Mouse (Mus musculus) midbrain, postnatal 0 days (tissue): ENCODE measurements at regions not wholly inside any gene's neighbourhood (a gene's known extent, or its start where the extent isn't known, plus 50 kb on each side); places are given as distances from the start of the nearest gene placed in this dataset.

Experiments
- ATAC-seq: fragments of 200-750 bp; cut with Nextera tagmentation; 2 replicates; pipeline ENCODE4 v1.8.0; 2017; ENCODE audit warnings: moderate number of reproducible peaks, mild to moderate bottlenecking, moderate TSS enrichment, moderate library complexity; ENCODE audit not compliant: low FRiP score
- DNase-seq: peaks from one replicate; pipeline ENCODE4 v3.0.0-alpha.2; 2015; ENCODE audit warnings: low spot score
- H3K27ac ChIP-seq: fragments of 300-500 bp; sonication (generic); 2 replicates; pipeline ENCODE4 v1.5.1; 2014; ENCODE audit warnings: low read depth, mild to moderate bottlenecking, low read length, mixed read lengths
- H3K27me3 ChIP-seq: fragments of 300-500 bp; sonication (generic); 2 replicates; pipeline ENCODE4 v1.6.1; 2014; ENCODE audit warnings: low read length, control low read depth, mixed read lengths; ENCODE audit not compliant: insufficient read depth
- H3K36me3 ChIP-seq: fragments of 300-500 bp; sonication (generic); 2 replicates; pipeline ENCODE4 v1.6.1; 2014; ENCODE audit warnings: low read length, control low read depth, mixed read lengths; ENCODE audit not compliant: insufficient read depth
- H3K4me1 ChIP-seq: fragments of 300-500 bp; sonication (generic); 2 replicates; pipeline ENCODE4 v1.6.1; 2014; ENCODE audit warnings: mild to moderate bottlenecking, control low read depth, antibody characterized with exemption, low read length, mixed read lengths; ENCODE audit not compliant: insufficient read depth
- H3K4me2 ChIP-seq: fragments of 300-500 bp; sonication (generic); 2 replicates; pipeline ENCODE4 v1.6.1; 2014; ENCODE audit warnings: low read depth, mild to moderate bottlenecking, low read length, mixed read lengths; ENCODE audit not compliant: poor library complexity, severe bottlenecking
- H3K4me3 ChIP-seq: fragments of 300-500 bp; sonication (generic); 2 replicates; pipeline ENCODE4 v1.5.1; 2014; ENCODE audit warnings: low read depth, mild to moderate bottlenecking, low read length, moderate library complexity
- H3K9ac ChIP-seq: fragments of 300-500 bp; sonication (generic); replicated peaks from 2 replicates; pipeline ENCODE4 v1.6.1; 2014; ENCODE audit warnings: mild to moderate bottlenecking, low read length, moderate library complexity, mixed read lengths; ENCODE audit not compliant: poor library complexity, severe bottlenecking
- H3K9me3 ChIP-seq: fragments of 300-500 bp; sonication (generic); 2 replicates; pipeline ENCODE4 v1.6.1; 2016; ENCODE audit warnings: low read length, control low read depth
- CTCF ChIP-seq: IDR thresholded peaks from 2 replicates; pipeline ENCODE4 v1.5.1; 2016; ENCODE audit warnings: antibody characterized with exemption, mild to moderate bottlenecking
- WGBS: fragments of 180-500 bp; shearing (Covaris S2); extraction: QIAGEN DNeasy Blood & Tissue Kit; methylation state at CpG from one replicate; pipeline ENCODE4 v1.1.7; 2014; 5-methylcytosine and 5-hydroxymethylcytosine counted together

GRCm38 (mm10) chr12:65502045-65502444 is 276.7 kb downstream of the Wdr20rt start:
- Histone ChIP-seq H3K27ac (no peak overlapping the region), H3K4me2 (no peak overlapping the region), H3K27me3 (no peaks in the 10 kb centered on the region), H3K9me3 (no peaks in the 10 kb centered on the region), H3K36me3 (no peaks in the 10 kb centered on the region), H3K4me3 (no peak overlapping the region), H3K4me1 (no peaks in the 10 kb centered on the region), H3K9ac (no peak overlapping the region)
- no peak for TF ChIP-seq CTCF
- WGBS = 78% methylated on average over 1 of the region's 1 CpGs
- DNase-seq (no peak), ATAC-seq (no peak)

GRCm38 (mm10) chr12:65513070-65513469 is 287.8 kb downstream of the Wdr20rt start:
- H3K4me2 ChIP-seq = no peak overlapping the region
- no peaks in the 10 kb centered on the region for H3K4me1 ChIP-seq

GRCm38 (mm10) chr12:65534142-65534690 is 308.9 kb downstream of the Wdr20rt start:
- DNase-seq (no peak), ATAC-seq (no peak)
- H3K27ac ChIP-seq = no peak overlapping the region
- no peaks in the 10 kb centered on the region for H3K4me1 ChIP-seq
- no peak overlapping the region for H3K9ac ChIP-seq
- 74% methylated on average over 3 of the region's 3 CpGs for whole genome bisulfite sequencing
- H3K9me3 ChIP-seq = no peaks in the 10 kb centered on the region
- no peak overlapping the region for H3K4me2 ChIP-seq
- no peaks in the 10 kb centered on the region for H3K36me3 ChIP-seq
- no peak for TF ChIP-seq CTCF
- no peak overlapping the region for H3K4me3 ChIP-seq
- H3K27me3 ChIP-seq = no peaks in the 10 kb centered on the region

More at GRCm38 (mm10) chr12:65513070-65513469, 287.8 kb downstream of the Wdr20rt start:
- Histone ChIP-seq H3K4me3 (no peak overlapping the region), H3K9me3 (no peaks in the 10 kb centered on the region), H3K27ac (no peak overlapping the region), H3K36me3 (no peaks in the 10 kb centered on the region), H3K27me3 (no peaks in the 10 kb centered on the region), H3K9ac (no peak overlapping the region)
- DNase-seq (no peak), ATAC-seq (no peak)
- no peak for TF ChIP-seq CTCF
- 31% methylated on average over 1 of the region's 1 CpGs for WGBS

GRCm38 (mm10) chr12:65548301-65548700 is 323.0 kb downstream of the Wdr20rt start:
- ATAC-seq = no peak
- TF ChIP-seq CTCF = no peak
- no peaks in the 10 kb centered on the region for H3K27me3 ChIP-seq
- H3K4me1 ChIP-seq = no peaks in the 10 kb centered on the region
- no peaks in the 10 kb centered on the region for H3K36me3 ChIP-seq
- H3K9me3 ChIP-seq = no peaks in the 10 kb centered on the region
- no peak overlapping the region for H3K9ac ChIP-seq
- no peak overlapping the region for H3K4me2 ChIP-seq
- H3K4me3 ChIP-seq = no peak overlapping the region
- 91% methylated on average over 4 of the region's 4 CpGs for WGBS
- DNase-seq = no peak
- no peak overlapping the region for H3K27ac ChIP-seq

GRCm38 (mm10) chr12:65552230-65552629 is 326.9 kb downstream of the Wdr20rt start:
- TF ChIP-seq CTCF = no peak
- no peak for DNase-seq
- Histone ChIP-seq H3K4me1 (no peaks in the 10 kb centered on the region), H3K4me2 (no peak overlapping the region), H3K9ac (no peak overlapping the region), H3K36me3 (no peaks in the 10 kb centered on the region), H3K27me3 (no peaks in the 10 kb centered on the region), H3K9me3 (no peaks in the 10 kb centered on the region), H3K4me3 (no peak overlapping the region), H3K27ac (no peak overlapping the region)
- no peak for ATAC-seq
- WGBS = 63% methylated on average over 3 of the region's 3 CpGs

- ATAC-seq (no peak), DNase-seq (peak; percentile 5)
- TF ChIP-seq CTCF = no peak
- no peak overlapping the region for H3K9ac ChIP-seq
- H3K9me3 ChIP-seq = no peaks in the 10 kb centered on the region
- no peaks in the 10 kb centered on the region for H3K27me3 ChIP-seq
- no peaks in the 10 kb centered on the region for H3K4me1 ChIP-seq
- no peak overlapping the region for H3K4me3 ChIP-seq
- 77% methylated on average over 6 of the region's 6 CpGs for WGBS
- no peak overlapping the region for H3K27ac ChIP-seq
- no peaks in the 10 kb centered on the region for H3K36me3 ChIP-seq
- no peak overlapping the region for H3K4me2 ChIP-seq
Measured at GRCm38 (mm10) chr12:65559036-65559435, 333.7 kb downstream of the Wdr20rt start.
